Mouse (Mus musculus) cerebellum, adult (tissue): ENCODE data around the gene Batf3.

ENCODE experiments used
- ATAC-seq: cut with Nextera tagmentation; 2 replicates; pipeline ENCODE4 v1.9.2; 2017; ENCODE audit warnings: mild to moderate bottlenecking, moderate library complexity, mixed read lengths; ENCODE audit not compliant: insufficient number of reproducible peaks, low FRiP score, low TSS enrichment

Batf3 gene

DNA sequence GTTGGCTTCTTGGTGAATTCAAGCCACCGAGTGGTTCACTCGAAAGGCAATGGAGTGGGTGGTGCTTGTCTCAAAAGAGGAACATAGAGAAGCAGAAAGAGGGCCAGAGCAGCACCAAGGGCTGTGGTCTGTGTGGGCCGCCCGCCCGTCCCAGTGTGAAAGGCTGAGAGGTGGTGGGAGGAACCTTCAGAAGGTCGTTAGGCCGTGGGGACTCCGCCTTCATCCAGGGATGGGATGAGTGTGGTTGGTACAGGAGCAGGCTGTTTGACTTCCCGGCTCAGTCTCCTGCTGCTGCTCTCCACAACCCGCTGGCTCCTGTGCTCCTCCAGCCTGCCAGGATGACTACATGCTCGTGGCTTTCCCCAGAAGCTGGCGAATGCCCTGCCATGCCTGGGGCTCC, 12.1 kb upstream of the Batf3 start:
- no peak for ATAC-seq

DNA sequence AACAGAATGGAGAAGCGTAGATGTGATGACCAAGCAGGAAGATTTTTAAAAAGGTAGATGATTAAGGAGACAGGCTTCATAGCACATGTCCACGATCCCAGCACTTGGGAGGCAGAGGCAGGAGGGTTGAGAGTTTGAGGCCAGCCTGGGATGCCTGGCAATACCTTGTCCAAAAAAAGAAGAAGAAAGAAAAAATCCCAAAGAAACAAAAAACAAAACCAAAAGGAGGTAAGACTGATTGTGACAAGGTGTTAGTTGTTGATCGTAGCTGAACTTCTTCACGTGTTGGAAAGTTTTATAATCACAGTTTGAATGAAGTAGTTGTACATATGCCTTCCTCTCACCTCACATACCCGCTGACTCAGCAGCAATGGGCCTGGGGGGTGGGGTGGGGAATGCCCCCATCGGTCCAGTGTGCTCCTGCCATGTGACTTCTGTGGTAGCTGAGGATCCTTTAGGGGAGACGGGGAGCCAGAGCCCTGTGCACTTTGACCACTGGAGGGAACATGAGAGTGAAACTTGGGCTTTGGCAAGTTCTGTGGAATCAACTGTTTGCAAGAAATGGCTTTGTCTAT, 11.3 kb upstream of the Batf3 start:
- no peak for ATAC-seq

GRCm38 (mm10) chr1:191086960-191087359, 10.7 kb upstream of the Batf3 start:
- ATAC-seq, result no peak

DNA sequence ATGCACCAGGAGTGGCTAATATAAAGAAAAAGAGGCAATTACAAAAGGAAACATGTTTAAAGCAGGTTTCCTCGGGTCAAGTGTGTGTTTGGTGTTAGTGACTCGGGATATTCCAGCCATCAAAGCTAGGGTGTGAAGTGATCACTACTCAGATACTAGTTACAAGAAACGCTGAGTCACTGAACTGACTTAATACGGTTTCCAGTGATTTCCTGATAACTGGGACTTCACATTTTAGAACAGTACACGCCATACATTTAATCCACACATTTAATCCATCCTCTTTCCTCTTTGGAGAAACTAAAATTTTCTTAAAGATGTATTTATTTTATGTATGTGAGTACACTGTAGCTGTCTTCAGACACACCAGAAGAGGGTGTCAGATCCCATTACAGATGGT, 9.7 kb upstream of the Batf3 start:
- no peak for ATAC-seq

DNA sequence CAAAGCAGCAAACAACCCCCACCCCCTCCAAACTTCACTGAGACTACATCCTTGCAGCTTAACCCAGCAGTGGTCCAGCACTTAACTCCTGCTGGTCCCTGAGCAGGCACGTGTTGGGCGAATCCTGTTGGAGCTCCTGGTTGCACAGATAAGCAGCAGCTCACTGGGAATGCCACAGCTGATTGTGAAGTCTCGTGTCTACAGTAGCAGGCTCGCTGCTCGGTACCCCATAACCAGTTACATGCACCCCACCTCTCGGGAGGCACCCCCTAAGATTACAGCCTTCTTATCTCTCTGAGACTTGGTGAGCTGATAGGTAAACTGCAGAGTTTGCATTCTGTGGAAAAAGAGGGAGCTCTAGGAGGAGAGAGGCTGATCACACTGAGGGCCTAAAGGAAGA, 8.3 kb upstream of the Batf3 start:
- no peak for ATAC-seq

- no peak for ATAC-seq
Observed at GRCm38 (mm10) chr1:191092050-191092449, 5.6 kb upstream of the Batf3 start.

- ATAC-seq, result no peak
Observed at GRCm38 (mm10) chr1:191093578-191093977, 4.1 kb upstream of the Batf3 start.

DNA sequence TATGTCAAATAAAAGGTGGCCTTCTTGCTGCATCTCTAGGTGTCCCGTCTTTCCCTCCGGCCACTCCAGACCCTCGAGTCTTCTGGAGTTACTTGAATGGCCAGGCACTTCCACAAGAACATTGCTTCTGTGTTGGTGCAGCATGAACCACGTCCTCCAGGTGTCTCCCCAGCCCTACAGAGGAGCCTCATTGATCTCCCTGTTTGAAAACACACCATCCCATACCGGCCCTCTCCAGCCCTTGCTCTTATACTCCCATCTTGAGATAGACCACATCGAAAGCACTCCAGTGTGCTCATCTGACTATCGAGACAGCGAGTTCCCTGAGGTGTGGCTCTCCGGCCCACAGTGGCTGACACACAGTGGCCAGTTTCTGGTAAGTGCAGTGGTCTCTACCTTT, 2.6 kb upstream of the Batf3 start:
- ATAC-seq, result no peak

GRCm38 (mm10) chr1:191096871-191097681, 571 bp upstream of the Batf3 start:
- ATAC-seq, result no peak; the same call in 1 of the 2 replicates

DNA sequence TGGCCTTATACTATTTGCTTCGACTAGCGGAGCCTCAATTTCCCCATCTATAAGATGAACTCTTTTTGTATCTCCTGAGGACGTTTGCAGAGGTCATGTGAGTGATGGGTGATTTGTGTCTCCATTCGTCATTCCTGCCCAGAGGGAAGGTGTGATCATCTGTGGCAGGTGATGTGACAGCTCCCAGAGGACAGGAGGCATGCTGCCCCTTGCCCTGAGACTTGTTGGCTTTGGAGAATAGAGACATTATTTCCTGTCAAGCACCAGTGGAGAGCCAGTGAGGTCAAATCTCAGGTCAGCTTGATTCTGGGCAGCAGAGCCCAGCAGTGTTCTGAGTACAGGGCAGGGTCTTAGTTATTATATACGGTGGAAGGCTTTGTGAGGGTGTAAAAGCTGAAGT, 1.5 kb downstream of the Batf3 start:
- no peak for ATAC-seq

DNA sequence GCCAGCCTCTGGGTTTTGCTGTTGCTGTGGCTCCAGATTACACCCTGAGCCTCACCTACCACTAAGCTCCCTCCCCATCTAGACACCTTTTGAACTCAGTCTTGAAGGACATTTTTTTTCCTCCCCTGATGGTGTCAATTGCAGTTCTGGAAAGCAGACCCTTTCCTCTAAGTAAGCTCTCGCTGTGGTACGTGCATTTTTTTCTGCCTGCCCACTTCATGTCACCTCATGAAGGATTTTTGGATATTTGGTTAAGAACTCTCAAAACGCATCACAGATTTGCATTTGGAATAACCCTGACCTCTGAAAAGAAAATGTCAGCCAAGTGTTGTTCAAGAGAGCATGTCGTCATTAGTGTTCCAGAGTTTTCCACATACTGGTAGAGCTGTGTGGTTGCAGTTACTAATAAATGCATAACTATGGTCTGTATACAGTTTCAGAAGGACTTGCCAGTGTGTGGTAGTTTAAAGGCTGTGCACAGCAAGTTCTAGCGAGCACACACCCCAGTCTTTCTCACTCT, 2.2 kb downstream of the Batf3 start:
- ATAC-seq, result no peak

DNA sequence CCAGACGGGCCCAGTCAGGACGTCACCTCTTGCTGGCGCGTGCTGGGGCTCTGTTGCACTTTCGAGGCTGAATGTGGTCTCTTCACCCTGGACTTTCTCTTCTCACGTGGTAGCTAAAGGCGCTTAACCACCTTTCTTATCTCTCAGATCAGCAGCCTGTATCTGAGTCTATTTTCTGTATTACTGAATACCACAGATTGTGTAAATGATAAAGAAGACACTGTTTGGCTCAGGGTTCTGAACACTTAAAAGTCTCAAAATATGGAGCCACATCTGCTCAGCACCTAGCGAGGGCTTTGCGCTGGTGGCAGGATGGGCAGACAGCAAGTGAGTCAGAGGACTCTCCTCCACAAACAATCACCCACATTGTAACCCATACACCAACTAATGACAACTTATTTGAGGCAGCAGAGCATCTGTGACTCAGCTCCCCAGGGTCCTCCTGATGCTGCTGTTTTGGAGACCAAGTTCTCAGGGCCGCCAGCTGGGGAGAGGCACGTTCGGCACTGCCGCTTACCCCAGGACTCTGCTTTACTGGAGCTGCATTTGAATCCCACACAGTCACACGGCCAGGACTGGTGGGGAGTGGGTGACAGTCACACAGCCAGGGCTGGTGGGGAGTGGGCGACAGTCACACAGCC, 5.2 kb downstream of the Batf3 start:
- no peak for ATAC-seq

DNA sequence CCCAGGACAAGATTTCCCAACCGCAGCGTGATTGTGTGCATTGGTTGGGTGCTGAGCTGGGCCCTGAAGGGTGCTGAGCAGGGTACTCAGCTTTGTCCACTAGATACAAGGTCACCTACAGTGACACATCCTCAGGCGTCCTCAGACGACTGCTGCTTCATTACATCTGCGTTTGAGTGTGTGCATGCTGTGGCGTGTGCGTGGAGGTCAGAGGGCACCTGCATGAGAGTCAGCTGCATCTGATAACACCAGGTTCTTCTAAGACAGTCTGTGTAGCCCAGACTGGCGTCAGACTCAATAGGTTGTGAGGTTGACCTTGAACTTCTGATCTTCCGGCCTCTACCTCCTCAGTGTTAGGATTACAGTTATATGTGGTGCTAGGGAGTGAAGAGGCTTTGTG, 7.6 kb downstream of the Batf3 start:
- no peak for ATAC-seq

DNA sequence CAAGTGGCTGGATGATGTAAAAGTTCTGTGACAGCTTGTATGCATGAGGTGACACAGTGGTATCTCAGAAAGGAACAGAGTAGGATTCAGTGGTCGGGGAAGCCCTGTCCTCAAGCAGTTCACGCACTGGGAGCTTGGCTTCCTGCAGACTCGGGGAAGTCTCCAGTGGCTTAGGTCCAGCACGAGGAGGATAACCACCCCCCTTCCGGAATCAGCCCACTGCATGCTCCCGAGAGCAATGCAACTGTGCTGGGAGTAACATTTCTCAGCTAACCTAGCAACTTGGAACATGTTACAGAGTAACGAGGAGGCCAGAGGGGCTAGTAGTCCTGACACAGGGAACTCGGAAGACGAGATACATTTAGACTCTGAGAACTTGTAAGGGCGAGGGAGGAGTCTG, 9.7 kb downstream of the Batf3 start:
- ATAC-seq, result no peak

DNA sequence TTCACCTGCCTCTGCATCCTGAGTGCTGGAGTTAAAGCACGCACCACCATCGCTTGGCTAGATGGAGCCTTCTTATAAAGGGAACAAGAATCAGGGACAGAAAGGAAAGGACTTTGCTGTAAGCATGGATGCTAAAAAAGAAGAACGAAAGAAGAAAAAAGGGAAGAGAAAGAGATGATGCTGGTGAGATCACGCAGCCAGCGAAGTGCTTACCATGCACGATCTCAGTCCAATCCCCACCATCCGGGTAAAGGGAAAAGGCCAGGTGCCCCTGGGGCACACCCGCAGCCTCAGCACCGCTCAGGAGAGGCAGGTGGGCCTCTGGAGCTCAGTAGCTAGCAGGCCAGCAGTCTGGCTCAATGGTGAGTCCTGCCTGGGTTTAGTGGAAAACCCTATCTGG, 12.3 kb downstream of the Batf3 start:
- no peak for ATAC-seq

- no peak for ATAC-seq
Observed at GRCm38 (mm10) chr1:191111146-191111545, 13.5 kb downstream of the Batf3 start.

DNA sequence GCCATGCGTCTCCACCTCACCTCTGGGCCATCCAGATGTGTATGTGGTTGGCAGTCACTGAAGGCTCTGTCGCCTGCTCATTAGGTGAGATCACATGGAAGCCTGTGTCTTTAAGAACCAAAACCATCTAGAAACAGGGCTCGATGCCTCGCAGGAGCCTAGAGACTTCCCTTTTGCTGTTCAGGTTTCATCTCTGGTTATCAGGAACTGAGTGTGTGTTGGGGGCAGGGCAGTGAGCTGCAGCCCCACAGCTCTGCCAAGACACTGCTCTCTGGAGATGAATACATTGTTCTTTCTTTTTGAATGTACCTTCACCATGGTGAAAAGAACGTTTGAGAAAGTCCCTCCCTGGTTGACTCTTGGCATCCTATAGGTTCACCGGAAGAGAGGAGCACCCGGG, 17.2 kb downstream of the Batf3 start:
- ATAC-seq, result no peak

GRCm38 (mm10) chr1:191115514-191116238, 18.0 kb downstream of the Batf3 start:
- ATAC-seq, result no peak

DNA sequence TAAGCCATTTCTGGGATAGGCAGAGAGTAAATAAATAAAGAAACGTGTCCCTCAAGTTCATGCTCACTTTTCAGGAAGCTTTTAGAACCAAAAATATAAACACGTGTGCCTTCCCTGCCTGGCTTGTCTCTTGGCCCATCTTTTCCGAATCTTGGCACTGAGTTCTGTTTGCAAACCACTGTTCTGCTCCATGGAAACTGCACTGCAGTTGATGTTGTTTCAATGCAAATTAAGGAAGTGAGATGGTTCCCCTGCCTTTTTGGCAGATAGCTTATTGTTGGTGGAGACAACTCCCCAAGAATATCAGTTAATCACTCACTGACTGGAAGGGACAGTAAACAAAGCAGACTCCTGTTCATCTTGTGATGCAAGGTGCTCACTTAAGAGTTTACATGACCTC, 25.1 kb downstream of the Batf3 start:
- no peak for ATAC-seq

DNA sequence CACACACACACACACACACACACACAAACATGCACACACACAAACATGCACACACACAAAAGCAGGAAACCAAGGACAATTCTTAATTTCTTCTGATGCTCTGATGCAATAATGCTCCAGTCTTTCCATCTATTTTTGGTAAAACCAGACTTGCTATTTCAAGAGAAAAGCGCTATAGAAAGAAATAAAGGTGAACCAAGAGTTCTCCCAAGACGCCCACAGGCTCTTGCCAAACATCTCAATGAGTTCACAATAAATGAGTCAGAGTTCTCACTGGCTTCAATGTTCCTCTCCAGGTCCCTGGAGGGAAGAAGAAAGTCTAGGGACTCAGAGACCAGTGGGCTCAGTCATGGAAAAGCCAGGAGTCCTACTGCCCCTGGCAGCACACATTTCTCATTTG, 26.0 kb downstream of the Batf3 start:
- no peak for ATAC-seq

- ATAC-seq, result no peak
Observed at GRCm38 (mm10) chr1:191124288-191124687, 26.6 kb downstream of the Batf3 start.
